Mouse (Mus musculus): ENCODE data around the gene Nufip2.

DNA sequence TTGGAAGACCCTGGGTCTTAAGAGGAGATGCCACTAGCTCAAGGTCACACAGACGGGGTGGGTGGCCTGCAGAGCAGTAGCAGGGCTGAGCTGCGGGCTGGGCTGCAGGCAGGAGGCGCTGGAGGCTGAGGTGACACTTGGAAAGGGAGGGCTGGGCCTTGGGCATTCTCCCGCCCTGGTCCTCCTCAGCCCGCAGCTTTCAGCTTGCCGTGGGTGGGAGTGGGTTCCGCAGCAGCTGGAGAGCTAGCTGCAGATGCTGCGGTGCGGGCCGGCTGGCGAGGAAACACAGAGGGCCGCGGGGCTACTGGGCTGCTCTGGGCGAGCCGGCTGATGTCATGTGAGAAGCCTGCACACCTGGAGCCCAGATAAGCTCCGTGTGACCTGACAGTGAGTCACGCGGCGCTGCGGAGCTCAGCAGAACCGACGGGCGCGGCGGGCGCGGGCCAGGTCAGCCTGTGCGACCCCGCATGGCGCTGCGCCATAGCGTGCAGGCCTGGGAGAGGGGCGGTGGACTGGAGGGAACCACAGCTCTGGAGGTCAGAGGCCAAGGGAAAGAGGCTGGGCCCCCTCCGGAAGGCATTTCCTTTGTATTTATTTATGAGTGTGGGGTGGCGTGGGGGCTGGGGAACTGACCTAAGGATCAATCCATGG lies 80.5 kb downstream of the Nufip2 start:
- TF ChIP-seq POLR2A (IDR thresholded peaks at IDR 0.05; ENCODE audit: borderline replicate concordance, insufficient read depth, low read length) = no peak
- TF ChIP-seq CTCF (IDR thresholded peaks at IDR 0.05; ENCODE audit: borderline replicate concordance, insufficient read depth, low read depth, low read length) = peak; percentile 42; the same call in 1 of the 2 replicates
